Mouse (Mus musculus) effector memory CD4-positive, alpha-beta T cell, adult 7 months (primary cell): ENCODE data around the gene Panx3. TPM values are rescaled to one million over a fixed set of nuclear protein-coding genes. Genes with fewer than 3 reads are reported as not detected.

Source experiments
- polyA plus RNA-seq: library from polyadenylated mRNA; unstranded; fragments of 100-300 nt; shearing (Covaris generic); gene quantifications from one replicate; pipeline ENCODE4 v1.2.1, GENCODE M21; 2017

The Panx3 gene
- 0.44 TPM for polyA plus RNA-seq

GRCm38 (mm10) chr9:37669115-37669514, at the start of gene Panx3:
Gene Panx3, minus strand, starts transcription at chr9:37669235.

GRCm38 (mm10) chr9:37716150-37716549, 47.1 kb upstream of the Panx3 start, which contains the start of gene Olfr160:
Gene Olfr160, minus strand, starts transcription at chr9:37716250.

GRCm38 (mm10) chr9:37656931-37657481, 12.0 kb downstream of the Panx3 start, which contains the start of gene Tbrg1:
Gene Tbrg1, minus strand, starts transcription at chr9:37657312.

GRCm38 (mm10) chr9:37613182-37613910, 55.7 kb downstream of the Panx3 start, which contains the start of gene Spa17:
Gene Spa17, minus strand, starts transcription at chr9:37613722.

Other genes starting within 250 kb of the Panx3 start
- 0.43 TPM for gene Robo3, start 236.0 kb downstream of the Panx3 start, polyA plus RNA-seq
- gene Msantd2, start 179.9 kb downstream of the Panx3 start, polyA plus RNA-seq, result 36.0 TPM
- not detected for gene Esam, start 141.2 kb downstream of the Panx3 start, polyA plus RNA-seq
- gene Vsig2, start 130.0 kb downstream of the Panx3 start, polyA plus RNA-seq, result 0.69 TPM
- 0.44 TPM for gene Nrgn, start 116.3 kb downstream of the Panx3 start, polyA plus RNA-seq
- 11.1 TPM for gene Siae, start 113.5 kb downstream of the Panx3 start, polyA plus RNA-seq
- not detected for gene Spa17, start 55.5 kb downstream of the Panx3 start, polyA plus RNA-seq
- gene Tbrg1, start 11.9 kb downstream of the Panx3 start, polyA plus RNA-seq, result 141 TPM
- gene Olfr160, start 47.0 kb upstream of the Panx3 start, polyA plus RNA-seq, result 0.27 TPM
- gene Olfr874, start 75.9 kb upstream of the Panx3 start, polyA plus RNA-seq, result not detected
- not detected for gene Olfr875, start 102.6 kb upstream of the Panx3 start, polyA plus RNA-seq
- 0.62 TPM for gene Olfr876, start 133.8 kb upstream of the Panx3 start, polyA plus RNA-seq
- gene Olfr877, start 185.0 kb upstream of the Panx3 start, polyA plus RNA-seq, result 0.13 TPM
- gene Olfr145, start 227.5 kb upstream of the Panx3 start, polyA plus RNA-seq, result 0.15 TPM
- 0.26 TPM for gene Olfr878, start 248.6 kb upstream of the Panx3 start, polyA plus RNA-seq